Mouse (Mus musculus): ENCODE results near the gene Lce1g.

- TF ChIP-seq CTCF (IDR thresholded peaks at IDR 0.05; ENCODE audit: extremely low read depth, insufficient read depth, insufficient read length, insufficient replicate concordance): no peak
- TF ChIP-seq POLR2A (IDR thresholded peaks at IDR 0.05; ENCODE audit: low read depth, low read length): no peak
Observed at GRCm38 (mm10) chr3:92752238-92752637, at the start of gene Lce1g.

Measured in spleen, adult 2 months (tissue).